ENCODE assay signal across 26 mouse cellular contexts in the genomic region with DNA sequence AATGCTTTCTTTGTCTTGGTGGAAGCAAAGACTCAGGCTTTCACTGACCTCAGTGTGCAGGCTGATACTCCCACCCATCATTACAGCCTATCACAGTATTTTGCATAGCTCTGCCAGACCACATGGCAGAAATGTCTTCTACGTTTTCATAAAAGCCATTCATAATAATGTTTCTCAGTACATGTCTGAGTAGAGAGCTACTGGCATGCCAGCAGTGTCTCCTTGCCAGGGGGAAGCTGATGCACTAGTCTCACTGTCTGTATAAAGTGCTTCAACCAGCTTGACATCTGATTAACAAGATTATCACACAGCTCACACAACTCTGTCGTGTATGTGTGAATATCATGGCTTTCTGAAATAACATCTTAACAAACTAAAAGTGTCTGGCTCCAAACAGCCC.
DNase-seq lines count a peak whose midpoint lies in the region; ATAC-seq and TF ChIP-seq lines count a peak whose summit lies in the region.
"Had no signal": no experiment of that assay in that cellular context is flagged by ENCODE, and none has a peak within 500 bp of the region (broad histone marks: within the 10 kb centered on the region; RNA-seq: fewer than 3 reads in every experiment).

No protein-coding gene starts in this region.

- 29% methylated on average over 2 of the region's 2 CpGs for WGBS in midbrain, embryonic 14.5 days
- 74% methylated on average over 2 of the region's 2 CpGs for WGBS in midbrain, embryonic 10.5 days

- no peak for TF ChIP-seq POLR2A in brain, embryonic 14.5 days (IDR thresholded peaks at IDR 0.05; ENCODE audit: borderline replicate concordance, extremely low read depth, insufficient read depth, insufficient read length, poor library complexity, severe bottlenecking)

- ATAC-seq in midbrain, embryonic 14.5 days (ENCODE audit: low FRiP score, low TSS enrichment): no peak
- ATAC-seq: inflammation-experienced regulatory T-cells, adult 6 months; liver, embryonic 12.5 days; liver, postnatal 0 days; midbrain, embryonic 13.5 days had no signal

- H3K27me3 ChIP-seq in midbrain, embryonic 14.5 days (ENCODE audit: control insufficient read depth, insufficient read depth, low read length): no peaks in the 10 kb centered on the region
- no peaks in the 10 kb centered on the region for H3K27me3 ChIP-seq in midbrain, embryonic 10.5 days (ENCODE audit: low read depth, poor library complexity, severe bottlenecking)
- H3K27me3 ChIP-seq: heart, embryonic 15.5 days; hindbrain, embryonic 13.5 days; liver, embryonic 12.5 days; midbrain, embryonic 13.5 days; neural tube, embryonic 12.5 days; stomach, embryonic 15.5 days had no signal

- 0 out of 2 replicates have a peak overlapping the region, but pooled peaks have one; percentile 20 for H3K27ac ChIP-seq in midbrain, embryonic 14.5 days (replicated peaks; ENCODE audit: low read depth, low read length)
- H3K27ac ChIP-seq in midbrain, embryonic 10.5 days (replicated peaks): no peak overlapping the region
- H3K27ac ChIP-seq: heart, embryonic 10.5 days; heart, embryonic 15.5 days; hindbrain, embryonic 13.5 days; liver, embryonic 12.5 days; midbrain, embryonic 13.5 days; neural tube, embryonic 12.5 days; stomach, embryonic 15.5 days had no signal

- no peaks in the 10 kb centered on the region for H3K9me3 ChIP-seq in midbrain, embryonic 14.5 days (ENCODE audit: control insufficient read depth, low read length)
- H3K9me3 ChIP-seq in midbrain, embryonic 10.5 days (replicated peaks): no peaks in the 10 kb centered on the region
- H3K9me3 ChIP-seq: heart, embryonic 10.5 days; heart, embryonic 15.5 days; hindbrain, embryonic 13.5 days; liver, embryonic 12.5 days; midbrain, embryonic 13.5 days; neural tube, embryonic 12.5 days; stomach, embryonic 15.5 days had no signal

- peaks cover 9% of the 10 kb centered on the region; the same call in 1 of the 2 replicates for H3K4me1 ChIP-seq in midbrain, embryonic 14.5 days (ENCODE audit: control insufficient read depth, insufficient read depth, low read length)
- no peaks in the 10 kb centered on the region for H3K4me1 ChIP-seq in midbrain, embryonic 10.5 days
- H3K4me1 ChIP-seq: heart, embryonic 10.5 days; heart, embryonic 15.5 days; liver, embryonic 12.5 days; neural tube, embryonic 12.5 days; stomach, embryonic 15.5 days had no signal

- no peaks in the 10 kb centered on the region for H3K36me3 ChIP-seq in midbrain, embryonic 14.5 days (ENCODE audit: control insufficient read depth, insufficient read depth, low read length)
- H3K36me3 ChIP-seq in midbrain, embryonic 10.5 days: no peaks in the 10 kb centered on the region
- H3K36me3 ChIP-seq: heart, embryonic 10.5 days; heart, embryonic 15.5 days; hindbrain, embryonic 13.5 days; liver, embryonic 12.5 days; midbrain, embryonic 13.5 days; neural tube, embryonic 12.5 days; stomach, embryonic 15.5 days had no signal

- no peak overlapping the region for H3K9ac ChIP-seq in midbrain, embryonic 14.5 days (replicated peaks; ENCODE audit: low read length)
- H3K9ac ChIP-seq: heart, embryonic 15.5 days; hindbrain, embryonic 13.5 days; liver, embryonic 12.5 days; liver, postnatal 0 days; midbrain, embryonic 13.5 days; neural tube, embryonic 12.5 days; stomach, embryonic 15.5 days had no signal

- DNase-seq in cerebellum, postnatal 10 days: peak; percentile 21 to 33
- DNase-seq in cerebellum, postnatal 25 days: no peak
- DNase-seq in gastrocnemius, postnatal 10 days: peak; percentile 4
- no peak for DNase-seq in gastrocnemius, adult 18-20 months (ENCODE audit: low spot score)
- no peak for DNase-seq in midbrain, embryonic 14.5 days
- no peak for DNase-seq in midbrain, embryonic 10.5 days (ENCODE audit: low spot score)
- peak; percentile 80 for DNase-seq in brain, embryonic 14.5 days (ENCODE audit: low read depth)
- no peak for DNase-seq in ovary, postnatal 14 days (ENCODE audit: low spot score)
- DNase-seq: adrenal gland, postnatal 14 days; cerebellum, adult 18-20 months; cerebellum, postnatal 36 days; heart, adult 11 months; kidney, adult 11 months; kidney, postnatal 14 days; liver, postnatal 0 days; lung, postnatal 36 days; right cerebral cortex, postnatal 14 days had no signal

- H3K4me3 ChIP-seq in midbrain, embryonic 14.5 days (replicated peaks; ENCODE audit: low read depth, low read length): no peak overlapping the region
- H3K4me3 ChIP-seq in midbrain, embryonic 10.5 days: no peak overlapping the region
- H3K4me3 ChIP-seq: heart, embryonic 10.5 days; heart, embryonic 15.5 days; hindbrain, embryonic 13.5 days; liver, embryonic 12.5 days; midbrain, embryonic 13.5 days; myocyte; neural tube, embryonic 12.5 days; stomach, embryonic 15.5 days had no signal

- H3K4me2 ChIP-seq in midbrain, embryonic 14.5 days (ENCODE audit: low read length): no peak overlapping the region
- H3K4me2 ChIP-seq: heart, embryonic 15.5 days; hindbrain, embryonic 13.5 days; liver, embryonic 12.5 days; midbrain, embryonic 13.5 days; neural tube, embryonic 12.5 days; stomach, embryonic 15.5 days had no signal

- no peak for TF ChIP-seq CTCF in brain, embryonic 14.5 days (IDR thresholded peaks at IDR 0.05; ENCODE audit: borderline replicate concordance, extremely low read depth, insufficient read depth, insufficient read length)

Comparison
In these comparisons a context has a peak if more than half of its experiments do, and no peak if none do; other contexts are left out.
1. DNase-seq: peak in cerebellum, postnatal 10 days (2 of 2), gastrocnemius, postnatal 10 days (single experiment) and brain, embryonic 14.5 days (single experiment); none in cerebellum, postnatal 25 days (0 of 2), gastrocnemius, adult 18-20 months (single experiment), midbrain, embryonic 14.5 days (single experiment), midbrain, embryonic 10.5 days (single experiment) and ovary, postnatal 14 days (single experiment).